Mouse (Mus musculus) lung, postnatal 0 days (tissue): ENCODE results near the gene Sbf2.

Experiments
- CTCF ChIP-seq: IDR thresholded peaks from 2 replicates; pipeline ENCODE4 v1.5.1; 2016; ENCODE audit warnings: antibody characterized with exemption, mild to moderate bottlenecking
- EP300 ChIP-seq: IDR thresholded peaks from 2 replicates; pipeline ENCODE4 v1.6.1; 2016; ENCODE audit warnings: antibody characterized with exemption, mild to moderate bottlenecking, control low read depth

DNA sequence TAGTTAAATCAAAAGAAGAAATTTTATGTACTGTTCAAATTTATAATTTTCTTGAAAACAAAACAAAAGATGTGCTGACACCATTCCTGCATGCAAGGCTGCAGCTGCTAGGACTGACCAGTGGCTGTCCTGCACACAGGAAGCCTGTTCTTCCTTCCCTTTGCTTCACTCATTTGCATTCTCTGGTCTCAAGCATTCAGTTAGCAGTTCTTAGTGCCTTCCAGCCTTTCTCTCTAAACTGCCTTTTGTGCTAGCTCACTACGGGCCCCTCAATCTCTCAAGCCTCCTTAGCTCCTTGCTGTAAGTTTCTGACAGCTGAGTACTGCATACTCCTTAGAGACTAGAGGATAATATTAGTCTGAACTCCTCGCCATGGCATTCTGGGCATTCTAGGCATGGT is 227.2 kb downstream of the Sbf2 start:
- no peak for TF ChIP-seq CTCF
- no peak for TF ChIP-seq EP300
